8 mouse cellular contexts compared by ENCODE assay signal in the genomic region with DNA sequence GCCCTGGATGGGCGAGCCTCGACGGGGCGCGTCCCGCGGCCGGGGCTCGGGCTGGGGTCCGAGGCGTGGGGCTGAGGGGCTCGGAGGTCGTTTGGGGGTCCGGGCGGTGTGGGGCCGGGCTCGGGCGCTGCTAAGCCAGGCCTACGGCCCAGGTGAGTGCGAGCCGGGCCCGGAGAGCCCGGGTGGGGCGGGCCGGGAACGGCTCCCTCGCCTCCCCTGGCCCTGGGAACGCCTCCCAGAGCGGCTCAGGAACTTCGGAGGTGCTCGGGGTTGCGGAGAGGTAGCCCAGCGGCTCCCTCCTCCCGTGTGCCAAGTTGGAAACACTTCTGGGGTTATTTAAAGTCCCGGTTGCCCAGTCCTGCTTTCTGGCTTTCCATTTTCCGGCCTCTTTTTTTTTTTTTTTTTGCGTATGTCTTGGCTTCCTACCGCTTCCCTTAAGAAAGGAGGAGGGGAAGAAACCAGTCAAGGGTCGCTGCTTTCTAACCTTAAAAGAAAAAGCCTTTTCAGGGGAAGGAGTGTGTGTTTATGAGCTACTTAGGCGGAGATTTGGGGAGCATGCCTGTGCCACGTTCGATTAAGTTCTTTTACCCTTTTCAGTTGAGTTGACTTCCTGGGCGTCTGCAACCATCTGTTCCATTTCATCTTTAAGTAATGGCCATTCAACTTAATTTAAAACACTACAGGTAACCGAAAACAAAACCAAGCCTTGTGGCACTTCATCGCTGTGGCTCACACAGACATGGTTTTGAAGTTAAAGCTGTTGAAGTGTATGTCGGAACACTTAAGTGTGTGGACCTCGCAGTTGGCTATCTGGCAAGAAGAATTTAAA. TPM values are rescaled to one million over a fixed set of nuclear protein-coding genes. Genes with fewer than 3 reads are reported as not detected.
DNase-seq lines count a peak whose midpoint lies in the region; ATAC-seq lines count a peak whose summit lies in the region.

No protein-coding gene starts in this region.

- H3K9ac ChIP-seq in embryonic facial prominence, embryonic 12.5 days, result peak overlapping the region; percentile 96

- no peaks in the 10 kb centered on the region for H3K9me3 ChIP-seq in embryonic facial prominence, embryonic 12.5 days

- H3K27me3 ChIP-seq in embryonic facial prominence, embryonic 12.5 days, result no peaks in the 10 kb centered on the region

- DNase-seq in cerebellum, adult 9-10 months, result peak; percentile 38
- DNase-seq in 3134 (ENCODE audit: extremely low read depth, insufficient read length, low spot score), result peak; percentile 59
- peak; percentile 7 to 60 for DNase-seq in kidney, postnatal 25 days
- peak; percentile 35 for DNase-seq in naive thymus-derived CD4-positive, alpha-beta T cell, adult 2 months (ENCODE audit: low read depth)
- no peak for DNase-seq in layer of hippocampus, adult 11-12 months (ENCODE audit: low spot score)
- DNase-seq in adrenal gland, adult 18-20 months (ENCODE audit: low spot score in 2 of 2), result no peak

- peak overlapping the region; percentile 87 for H3K4me2 ChIP-seq in embryonic facial prominence, embryonic 12.5 days (replicated peaks)

- H3K4me3 ChIP-seq in embryonic facial prominence, embryonic 12.5 days, result peak overlapping the region; percentile 93

- no peak; the same call in none of the 2 replicates for ATAC-seq in cerebellum, adult (ENCODE audit: insufficient number of reproducible peaks, low FRiP score, low TSS enrichment)
- ATAC-seq in embryonic facial prominence, embryonic 12.5 days (ENCODE audit: insufficient number of reproducible peaks, insufficient read depth, low FRiP score, low TSS enrichment), result peak; percentile 8; the same call in 1 of the 2 replicates

- H3K4me1 ChIP-seq in embryonic facial prominence, embryonic 12.5 days, result peaks cover 16% of the 10 kb centered on the region

- 4% methylated on average over 47 of the region's 47 CpGs for WGBS in embryonic facial prominence, embryonic 12.5 days

- peak overlapping the region; percentile 92 for H3K27ac ChIP-seq in embryonic facial prominence, embryonic 12.5 days

- H3K36me3 ChIP-seq in embryonic facial prominence, embryonic 12.5 days, result peaks cover 18% of the 10 kb centered on the region

RNA-seq across cellular contexts. Expression of gene Eif5b, which starts 0.8 kb away (rescaled TPM):
- 31.5 and 34.2 TPM in 2 replicates for polyA plus RNA-seq in embryonic facial prominence, embryonic 12.5 days (2016; fragmentation: Nextera tagmentation; extraction: Ambion mirVana)
- total RNA-seq in adrenal gland, adult 18-20 months (2021), result 10 to 100 TPM; 47.2 to 47.8 TPM

RNA-seq across cellular contexts. Expression of gene Txndc9, which starts 0.9 kb away (rescaled TPM):
- polyA plus RNA-seq in embryonic facial prominence, embryonic 12.5 days (2016; fragmentation: Nextera tagmentation; extraction: Ambion mirVana), result 144 and 155 TPM in 2 replicates
- total RNA-seq in adrenal gland, adult 18-20 months (2021), result 10 to 100 TPM; 71.7 to 77.9 TPM

RNA-seq across cellular contexts. Expression of gene Lyg1, which starts 41.0 kb away (rescaled TPM):
- not detected in 2 replicates for polyA plus RNA-seq in embryonic facial prominence, embryonic 12.5 days (2016; fragmentation: Nextera tagmentation; extraction: Ambion mirVana)
- not detected for total RNA-seq in adrenal gland, adult 18-20 months (2021)

Comparison
In these comparisons a context has a peak if more than half of its experiments do, and no peak if none do; other contexts are left out.
1. DNase-seq: peak in cerebellum, adult 9-10 months (single experiment), 3134 (single experiment), kidney, postnatal 25 days (2 of 2) and naive thymus-derived CD4-positive, alpha-beta T cell, adult 2 months (single experiment); none in layer of hippocampus, adult 11-12 months (single experiment) and adrenal gland, adult 18-20 months (0 of 2).